Mouse (Mus musculus): Measurements from ENCODE around the gene Mbtps1. TPM values are rescaled to one million over a fixed set of nuclear protein-coding genes. Genes with fewer than 3 reads are reported as not detected.
A peak's percentile ranks its signal among the peaks of the same experiment; 100 is the strongest.

Mbtps1 gene
- polyA plus RNA-seq, 1 experiment from 2014 or later, result 59.5 TPM

DNA sequence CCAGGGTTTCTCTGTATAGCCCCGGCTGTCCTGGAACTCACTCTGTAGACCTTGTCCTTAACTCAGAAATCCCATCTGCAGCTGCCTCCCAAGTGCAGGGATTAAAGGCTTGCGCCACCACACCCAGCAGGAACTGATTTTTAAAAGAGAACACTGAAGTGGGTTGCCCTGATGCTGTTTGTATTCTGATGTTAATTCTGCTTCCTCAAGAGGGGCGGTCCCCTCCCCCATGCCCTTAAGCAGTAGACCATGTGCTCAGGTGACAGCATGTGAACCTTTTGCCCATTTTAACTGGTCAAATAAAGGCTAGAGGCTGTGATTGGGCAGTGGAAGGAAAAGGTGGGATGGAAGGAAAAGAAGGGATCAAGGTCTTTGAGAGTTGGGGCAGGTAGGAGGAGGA lies 42.8 kb downstream of the Mbtps1 start:
- peaks cover 63% of the 10 kb centered on the region for H3K36me3 ChIP-seq (replicated peaks)
- 42% methylated on average over 3 of the region's 3 CpGs for WGBS
- H3K4me3 ChIP-seq, result no peak overlapping the region
- H3K27ac ChIP-seq, result no peak overlapping the region
- no peaks in the 10 kb centered on the region for H3K9me3 ChIP-seq
- H3K4me2 ChIP-seq, result no peak overlapping the region
- peaks cover 10% of the 10 kb centered on the region for H3K4me1 ChIP-seq
- H3K9ac ChIP-seq, result no peak overlapping the region
- H3K27me3 ChIP-seq (replicated peaks), result no peaks in the 10 kb centered on the region
- no peak for ATAC-seq (replicated peaks)

DNA sequence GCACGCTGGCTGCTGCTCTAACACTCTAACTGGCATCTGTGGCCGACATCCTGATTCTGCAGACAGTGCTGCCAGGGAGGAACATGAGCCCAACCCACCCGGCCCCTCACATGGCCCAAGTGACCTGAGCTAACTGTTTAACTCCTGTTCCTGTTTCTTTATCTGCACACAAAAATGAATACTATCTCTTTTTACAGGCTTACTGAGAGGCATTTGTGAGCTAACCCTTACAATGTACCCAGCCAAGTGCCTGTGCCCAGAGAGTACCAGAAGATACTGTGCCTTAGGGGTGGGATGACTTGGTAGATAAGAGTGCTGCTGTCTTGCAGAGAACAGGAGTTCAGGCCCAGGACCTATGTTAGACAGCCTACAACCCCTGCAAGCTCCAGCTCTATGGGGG lies 43.6 kb downstream of the Mbtps1 start:
- 94% methylated on average over 3 of the region's 3 CpGs for WGBS
- no peak overlapping the region for H3K9ac ChIP-seq
- no peaks in the 10 kb centered on the region for H3K27me3 ChIP-seq (replicated peaks)
- H3K9me3 ChIP-seq, result no peaks in the 10 kb centered on the region
- H3K4me1 ChIP-seq, result peaks cover 10% of the 10 kb centered on the region
- no peak for ATAC-seq (replicated peaks)
- no peak overlapping the region for H3K27ac ChIP-seq
- H3K36me3 ChIP-seq (replicated peaks), result peaks cover 68% of the 10 kb centered on the region
- no peak overlapping the region for H3K4me3 ChIP-seq
- no peak overlapping the region for H3K4me2 ChIP-seq

DNA sequence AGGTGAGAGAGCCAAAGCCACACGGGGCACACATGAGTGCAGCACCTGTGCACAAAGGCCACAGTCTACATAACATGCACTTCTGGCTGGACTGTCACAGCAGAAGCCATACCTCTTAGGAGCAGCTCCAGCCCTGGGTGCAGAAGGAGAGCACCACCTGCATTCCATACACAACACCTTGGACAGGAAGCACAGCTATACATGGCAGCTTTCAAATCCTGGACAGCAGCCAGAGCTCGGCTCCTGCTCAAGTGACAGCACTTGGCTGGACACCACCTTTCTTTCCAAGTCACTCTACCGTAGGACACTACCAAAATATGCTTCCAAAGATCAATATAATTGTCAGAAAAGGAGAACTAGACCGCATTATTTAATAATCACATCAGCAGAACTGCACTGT lies 45.1 kb downstream of the Mbtps1 start:
- H3K9ac ChIP-seq, result no peak overlapping the region
- no peaks in the 10 kb centered on the region for H3K9me3 ChIP-seq
- no peaks in the 10 kb centered on the region for H3K27me3 ChIP-seq (replicated peaks)
- H3K36me3 ChIP-seq (replicated peaks), result peaks cover 65% of the 10 kb centered on the region
- H3K27ac ChIP-seq, result no peak overlapping the region
- 86% methylated on average over 4 of the region's 4 CpGs for WGBS
- no peak overlapping the region for H3K4me3 ChIP-seq
- no peak for ATAC-seq (replicated peaks)
- peaks cover 10% of the 10 kb centered on the region for H3K4me1 ChIP-seq
- no peak overlapping the region for H3K4me2 ChIP-seq

DNA sequence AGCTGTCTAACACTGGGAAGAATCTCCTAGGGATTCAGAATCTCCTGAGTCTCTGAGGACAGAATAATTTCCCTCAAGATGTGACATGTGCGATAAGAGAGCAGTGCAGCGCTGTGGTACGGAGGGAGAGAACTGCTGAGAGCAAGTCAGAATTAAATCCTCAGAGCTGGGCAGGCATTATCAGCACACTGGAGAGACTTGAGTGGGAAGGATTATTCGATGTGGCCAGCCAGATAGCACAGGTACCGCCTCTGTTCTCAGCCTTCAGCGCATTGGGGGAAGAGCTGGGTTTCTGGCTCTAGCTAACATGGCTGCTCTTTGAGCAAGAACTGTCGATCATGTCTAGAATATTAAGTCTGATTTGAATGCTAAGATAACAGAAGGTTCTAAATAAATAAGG lies 46.8 kb downstream of the Mbtps1 start:
- Histone ChIP-seq H3K9ac (no peak overlapping the region), H3K9me3 (no peaks in the 10 kb centered on the region), H3K4me3 (no peak overlapping the region), H3K4me2 (no peak overlapping the region), H3K36me3 (replicated peaks) (peaks cover 56% of the 10 kb centered on the region), H3K27me3 (replicated peaks) (no peaks in the 10 kb centered on the region), H3K4me1 (peaks cover 10% of the 10 kb centered on the region), H3K27ac (peak overlapping the region; percentile 60)
- peak; percentile 58; the same call in 1 of the 2 replicates for ATAC-seq (replicated peaks)
- 74% methylated on average over 7 of the region's 7 CpGs for WGBS

DNA sequence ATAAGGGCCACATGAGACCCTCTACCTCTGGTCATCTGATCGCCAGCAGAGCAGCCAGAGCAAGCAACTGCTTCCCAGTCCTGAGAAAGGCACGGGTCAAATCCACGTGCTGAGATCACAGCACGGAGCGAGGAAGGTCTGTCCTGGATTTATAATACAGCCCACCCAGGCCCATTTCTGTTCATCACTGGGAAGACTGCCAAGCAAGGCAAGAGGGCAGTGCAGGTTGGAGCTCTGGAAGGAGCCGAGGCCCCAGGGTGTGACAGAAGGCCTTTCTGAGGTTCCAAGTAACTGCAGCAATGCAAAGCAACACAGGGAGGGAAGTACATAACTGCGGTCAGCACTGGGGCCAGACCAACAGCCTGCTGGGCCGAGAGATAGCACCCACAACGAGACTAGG lies 48.1 kb downstream of the Mbtps1 start:
- no peaks in the 10 kb centered on the region for H3K9me3 ChIP-seq
- H3K4me1 ChIP-seq, result peaks cover 6% of the 10 kb centered on the region
- no peak overlapping the region for H3K4me3 ChIP-seq
- no peaks in the 10 kb centered on the region for H3K27me3 ChIP-seq (replicated peaks)
- H3K36me3 ChIP-seq (replicated peaks), result peaks cover 53% of the 10 kb centered on the region
- H3K4me2 ChIP-seq, result no peak overlapping the region
- no peak overlapping the region for H3K27ac ChIP-seq
- H3K9ac ChIP-seq, result no peak overlapping the region
- no peak for ATAC-seq (replicated peaks)
- WGBS, result 88% methylated on average over 9 of the region's 9 CpGs

DNA sequence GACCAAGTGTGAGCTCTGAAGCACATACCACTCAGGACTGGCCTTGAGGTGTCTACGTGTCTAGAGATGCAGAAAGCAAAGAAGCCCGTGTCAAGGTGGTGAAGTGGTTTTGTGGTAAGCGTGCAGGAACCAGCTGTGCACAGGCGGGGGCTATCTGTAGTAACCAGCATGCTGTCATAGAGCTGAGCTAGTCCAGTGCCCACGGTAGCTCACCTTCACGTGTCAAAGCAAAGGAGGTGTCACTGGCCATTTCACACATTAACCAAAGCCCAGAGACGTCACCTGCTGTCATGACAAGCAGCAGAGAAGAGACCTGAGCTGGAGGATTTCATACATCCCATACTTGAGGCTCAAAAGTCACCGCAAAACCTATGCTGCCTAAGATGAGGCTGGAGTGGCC lies 52.4 kb downstream of the Mbtps1 start:
- H3K4me2 ChIP-seq, result no peak overlapping the region
- 78% methylated on average over 8 of the region's 8 CpGs for WGBS
- peak overlapping the region; percentile 13; the same call in 1 of the 2 replicates for H3K27ac ChIP-seq
- H3K4me3 ChIP-seq, result no peak overlapping the region
- no peaks in the 10 kb centered on the region for H3K9me3 ChIP-seq
- no peak for ATAC-seq (replicated peaks)
- H3K4me1 ChIP-seq, result peaks cover 15% of the 10 kb centered on the region; the same call in 1 of the 2 replicates
- H3K36me3 ChIP-seq (replicated peaks), result peaks cover 26% of the 10 kb centered on the region; the same call in 1 of the 2 replicates
- no peak overlapping the region for H3K9ac ChIP-seq
- H3K27me3 ChIP-seq (replicated peaks), result no peaks in the 10 kb centered on the region

DNA sequence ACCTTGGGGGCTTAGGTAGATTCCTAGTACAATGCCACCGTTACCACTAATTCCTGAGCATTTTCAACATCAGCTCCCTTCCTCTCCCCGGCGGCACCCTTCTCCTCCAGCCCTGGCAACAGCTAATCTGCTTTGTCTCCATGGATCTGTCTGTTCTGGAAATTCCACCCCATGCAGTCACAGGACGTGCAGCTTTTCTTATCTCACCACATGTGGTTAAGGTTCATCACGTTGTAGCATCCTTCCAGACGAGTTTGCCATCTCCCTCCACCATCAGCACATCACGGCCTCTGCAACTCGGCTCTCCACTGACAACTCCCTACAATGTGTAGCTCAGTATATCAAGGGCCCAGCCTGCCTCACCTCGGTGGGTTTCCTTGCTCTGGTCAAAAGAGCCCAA lies 53.0 kb downstream of the Mbtps1 start:
- Histone ChIP-seq H3K4me2 (no peak overlapping the region), H3K4me1 (peaks cover 15% of the 10 kb centered on the region; the same call in 1 of the 2 replicates), H3K27me3 (replicated peaks) (no peaks in the 10 kb centered on the region), H3K9me3 (no peaks in the 10 kb centered on the region), H3K9ac (no peak overlapping the region), H3K27ac (peak overlapping the region; percentile 17; the same call in 1 of the 2 replicates), H3K4me3 (no peak overlapping the region), H3K36me3 (replicated peaks) (peaks cover 22% of the 10 kb centered on the region; the same call in 1 of the 2 replicates)
- WGBS, result 17% methylated on average over 9 of the region's 9 CpGs
- no peak for ATAC-seq (replicated peaks)

DNA sequence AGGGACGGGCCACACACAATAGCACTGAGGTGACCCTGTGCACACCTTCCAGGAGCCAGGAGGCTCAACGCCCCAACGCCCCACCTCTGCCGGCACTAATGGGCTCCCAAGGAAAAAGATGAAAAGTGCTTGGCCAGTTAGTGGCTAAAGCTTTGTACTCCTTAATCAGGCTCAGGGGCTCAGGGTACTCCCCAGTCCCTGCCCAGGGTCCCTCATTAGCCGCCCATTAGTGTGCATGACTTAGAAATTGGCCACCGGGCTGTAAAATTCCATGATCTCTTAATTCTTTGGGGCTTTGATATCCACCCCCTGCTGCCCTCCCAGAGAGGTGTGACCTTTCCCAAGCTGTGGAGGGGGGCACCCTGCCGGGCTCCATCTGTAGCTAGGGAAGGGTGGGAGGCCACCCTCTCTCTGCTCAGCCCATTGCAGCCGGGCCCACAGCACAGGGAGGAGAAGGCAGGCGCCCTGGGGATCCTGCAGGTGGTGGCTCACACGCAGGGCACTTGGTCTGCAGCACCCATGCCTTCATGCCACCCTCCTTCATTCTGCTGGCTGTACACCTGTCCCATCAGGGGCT lies 55.3 kb downstream of the Mbtps1 start:
- Histone ChIP-seq H3K9me3 (no peaks in the 10 kb centered on the region), H3K4me3 (no peak overlapping the region), H3K27ac (no peak overlapping the region), H3K36me3 (replicated peaks) (peaks cover 5% of the 10 kb centered on the region; the same call in 1 of the 2 replicates), H3K4me2 (no peak overlapping the region), H3K4me1 (peaks cover 15% of the 10 kb centered on the region; the same call in 1 of the 2 replicates), H3K9ac (no peak overlapping the region), H3K27me3 (replicated peaks) (no peaks in the 10 kb centered on the region)
- 40% methylated on average over 10 of the region's 10 CpGs for WGBS
- ATAC-seq (replicated peaks), result no peak; the same call in 1 of the 2 replicates

DNA sequence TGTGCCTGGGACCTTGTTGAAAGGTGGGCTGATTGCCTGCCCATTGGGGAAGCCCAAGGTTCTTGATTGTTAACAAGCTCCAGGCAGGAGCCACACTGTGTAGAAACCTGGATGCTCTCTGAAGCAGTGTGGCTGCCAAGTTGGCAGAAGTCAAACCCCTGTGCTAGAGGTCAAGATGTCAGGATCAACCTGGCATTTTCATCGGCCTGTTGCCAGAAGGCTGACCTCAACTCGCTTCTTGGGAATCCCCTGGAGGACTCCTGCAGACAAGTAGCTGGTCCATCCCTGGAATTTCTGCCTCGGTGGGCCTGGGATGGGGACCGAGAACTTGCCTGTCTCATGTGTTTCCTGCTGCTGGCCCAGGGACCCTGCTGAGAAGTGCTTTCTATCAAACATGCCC lies 56.4 kb downstream of the Mbtps1 start:
- WGBS, result 52% methylated on average over 4 of the region's 4 CpGs
- no peaks in the 10 kb centered on the region for H3K36me3 ChIP-seq (replicated peaks)
- H3K4me1 ChIP-seq, result peaks cover 19% of the 10 kb centered on the region
- H3K9me3 ChIP-seq, result no peaks in the 10 kb centered on the region
- no peak overlapping the region for H3K4me3 ChIP-seq
- no peak overlapping the region for H3K4me2 ChIP-seq
- no peak overlapping the region for H3K27ac ChIP-seq
- H3K9ac ChIP-seq, result no peak overlapping the region
- H3K27me3 ChIP-seq (replicated peaks), result no peaks in the 10 kb centered on the region
- ATAC-seq (replicated peaks), result no peak

DNA sequence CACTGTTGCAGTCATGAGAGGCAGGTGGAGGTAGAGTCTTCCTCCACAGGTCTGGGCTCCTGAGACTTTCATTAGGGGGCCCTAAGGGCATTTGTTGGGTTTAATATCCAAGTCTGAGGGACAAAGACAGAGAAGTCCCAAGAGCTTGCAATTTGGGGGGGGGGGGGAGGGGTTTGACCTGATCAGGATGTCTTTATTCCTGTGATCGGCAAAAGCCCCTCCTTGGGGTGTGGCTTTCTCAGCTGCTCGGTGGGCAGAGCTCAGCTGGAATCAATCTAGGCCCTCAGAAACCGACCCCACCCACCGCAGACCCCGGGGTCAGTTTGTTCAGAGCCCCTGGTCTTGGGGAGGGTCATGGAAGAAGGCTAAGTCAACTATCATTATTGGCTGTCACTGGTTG lies 56.9 kb downstream of the Mbtps1 start, which contains the start of gene Slc38a8:
Slc38a8 (minus strand) TSS at position 101 of the 400 bp plus-strand sequence.
- H3K4me3 ChIP-seq, result no peak within 1 kb of the TSS
- no peak for ATAC-seq (replicated peaks)
- H3K9me3 ChIP-seq, result no peaks in the 10 kb centered on the region
- H3K9ac ChIP-seq, result no peak within 1 kb of the TSS
- no peak within 1 kb of the TSS for H3K27ac ChIP-seq
- no peaks in the 10 kb centered on the region for H3K27me3 ChIP-seq (replicated peaks)
- no peak within 1 kb of the TSS for H3K4me2 ChIP-seq
- WGBS, result 58% methylated on average over 5 of the region's 5 CpGs
- peaks cover 19% of the 10 kb centered on the region for H3K4me1 ChIP-seq
- H3K36me3 ChIP-seq (replicated peaks), result no peaks in the 10 kb centered on the region

DNA sequence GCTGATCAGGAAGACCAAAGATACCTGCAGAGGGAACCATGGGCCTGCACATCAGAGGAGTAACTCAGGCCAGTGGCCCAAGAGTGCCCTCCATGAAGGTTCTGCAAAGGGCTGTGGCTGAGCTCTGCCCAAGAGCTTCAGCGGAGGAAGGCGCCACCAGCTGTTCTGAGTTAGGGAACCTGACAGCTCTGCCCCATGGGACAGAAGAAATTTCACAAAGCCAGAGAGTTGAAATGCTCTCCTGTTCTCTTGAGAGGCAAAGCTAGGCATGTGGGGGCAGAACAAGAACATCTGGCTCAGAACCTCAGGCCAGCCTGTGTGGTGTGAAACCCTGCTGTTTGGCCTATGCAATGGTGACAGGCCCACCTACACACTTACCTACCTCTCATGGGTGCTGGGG lies 58.7 kb downstream of the Mbtps1 start:
- Histone ChIP-seq H3K4me2 (no peak overlapping the region), H3K9me3 (no peaks in the 10 kb centered on the region), H3K4me3 (no peak overlapping the region), H3K27ac (no peak overlapping the region), H3K36me3 (replicated peaks) (no peaks in the 10 kb centered on the region), H3K9ac (no peak overlapping the region), H3K27me3 (replicated peaks) (no peaks in the 10 kb centered on the region), H3K4me1 (peaks cover 10% of the 10 kb centered on the region)
- 96% methylated on average over 2 of the region's 2 CpGs for WGBS
- ATAC-seq (replicated peaks), result no peak

DNA sequence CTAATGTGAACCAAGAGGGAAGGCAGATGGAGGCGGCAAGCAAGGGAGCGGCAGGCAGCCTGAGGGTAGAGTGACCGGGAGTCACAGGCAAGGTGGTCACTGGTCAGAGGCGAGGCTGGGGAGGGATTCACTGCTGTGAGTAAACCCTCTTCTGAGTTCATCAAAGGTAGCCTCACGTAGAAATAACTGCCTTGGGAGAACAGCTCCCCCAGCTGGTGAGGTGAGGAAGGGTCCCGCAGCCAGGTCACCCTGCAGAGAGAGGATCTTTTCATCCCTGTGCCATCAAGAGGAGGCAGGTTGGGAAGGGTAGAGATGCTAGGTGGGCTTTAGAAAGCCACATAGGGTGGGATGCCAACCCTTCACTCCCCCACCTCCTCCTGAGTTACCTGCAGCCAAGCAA lies 61.7 kb downstream of the Mbtps1 start:
- no peak overlapping the region for H3K9ac ChIP-seq
- no peaks in the 10 kb centered on the region for H3K36me3 ChIP-seq (replicated peaks)
- H3K27me3 ChIP-seq (replicated peaks), result no peaks in the 10 kb centered on the region
- WGBS, result 33% methylated on average over 6 of the region's 6 CpGs
- H3K9me3 ChIP-seq, result no peaks in the 10 kb centered on the region
- peaks cover 5% of the 10 kb centered on the region; the same call in 1 of the 2 replicates for H3K4me1 ChIP-seq
- H3K4me2 ChIP-seq, result no peak overlapping the region
- ATAC-seq (replicated peaks), result no peak
- H3K4me3 ChIP-seq, result no peak overlapping the region
- no peak overlapping the region for H3K27ac ChIP-seq

DNA sequence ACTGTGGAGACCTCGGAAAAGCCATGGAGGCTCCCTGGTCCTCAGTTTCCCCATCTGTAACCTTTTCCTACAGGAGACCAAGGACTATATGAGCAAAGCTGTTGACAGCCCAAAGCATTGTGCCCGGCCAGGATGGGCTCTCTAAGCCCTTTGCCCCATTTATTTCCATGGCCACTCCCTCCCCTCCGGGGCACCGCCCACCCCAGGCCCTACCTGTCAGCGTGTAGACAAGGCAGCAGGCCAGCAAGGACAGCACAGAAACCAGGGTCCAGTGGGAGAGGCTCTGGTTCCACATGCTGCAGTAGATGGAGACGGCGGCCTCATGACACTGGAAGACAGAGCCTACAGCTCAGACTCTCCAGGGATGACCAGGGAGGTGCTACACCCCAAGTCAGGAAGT lies 71.4 kb downstream of the Mbtps1 start:
- Histone ChIP-seq H3K36me3 (replicated peaks) (no peaks in the 10 kb centered on the region), H3K9ac (no peak overlapping the region), H3K4me1 (peaks cover 4% of the 10 kb centered on the region), H3K4me3 (no peak overlapping the region), H3K27me3 (replicated peaks) (no peaks in the 10 kb centered on the region), H3K27ac (no peak overlapping the region), H3K9me3 (no peaks in the 10 kb centered on the region), H3K4me2 (no peak overlapping the region)
- WGBS, result 80% methylated on average over 7 of the region's 7 CpGs
- no peak for ATAC-seq (replicated peaks)
